Mouse (Mus musculus) stomach, postnatal 0 days (tissue): ENCODE measurements around the gene Tyw5.

Source experiments
- CTCF ChIP-seq: IDR thresholded peaks from 2 replicates; pipeline ENCODE4 v1.5.1; 2016; ENCODE audit warnings: antibody characterized with exemption, low read depth, mild to moderate bottlenecking, moderate library complexity
- EP300 ChIP-seq: optimal IDR thresholded peaks from 2 replicates; pipeline ENCODE3; 2016; ENCODE audit warnings: antibody characterized with exemption

DNA sequence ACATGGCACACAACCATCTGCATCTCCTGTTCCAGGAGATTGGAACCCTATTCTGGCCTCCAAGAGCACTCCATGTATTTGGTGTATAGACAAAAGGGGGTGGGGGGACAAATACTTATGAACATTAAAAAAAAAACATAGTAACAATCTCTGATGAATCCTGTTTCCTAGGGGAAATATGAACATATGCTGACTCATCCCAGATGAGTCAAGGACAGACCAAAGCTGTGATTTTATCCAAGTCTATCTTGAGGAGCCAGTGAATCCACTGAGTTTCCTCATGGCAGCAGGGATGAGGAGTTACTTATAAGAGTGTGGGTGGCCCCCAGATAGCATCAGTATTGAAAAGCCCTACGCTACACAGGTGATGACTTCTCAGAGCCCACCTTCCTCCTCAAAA is 43.3 kb upstream of the Tyw5 start:
- TF ChIP-seq CTCF (no peak), EP300 (no peak)
